Mouse (Mus musculus): ENCODE measurements around the gene Smc6.

- TF ChIP-seq CTCF (IDR thresholded peaks at IDR 0.05; ENCODE audit: low read depth) = no peak
- TF ChIP-seq EP300 (IDR thresholded peaks at IDR 0.05; ENCODE audit: low read depth) = no peak
These were observed 52.0 kb downstream of the Smc6 start for GRCm38 (mm10) chr12:11317671-11318070.

Measured in liver, postnatal 0 days (tissue).